Mouse (Mus musculus) spleen, adult 2 months (tissue): ENCODE data around the gene Nppb.

Experiments
- CTCF ChIP-seq: fragments of 200-500 bp; IDR thresholded peaks from 2 replicates; pipeline ENCODE4 v1.5.1; 2011; ENCODE audit warnings: mild to moderate bottlenecking, inconsistent platforms; ENCODE audit not compliant: insufficient read depth, insufficient read length, insufficient replicate concordance; ENCODE audit errors: extremely low read depth
- POLR2A ChIP-seq: fragments of 200-500 bp; IDR thresholded peaks from 2 replicates; pipeline ENCODE4 v1.6.1; 2011; ENCODE audit warnings: low read depth, low read length, inconsistent platforms

DNA sequence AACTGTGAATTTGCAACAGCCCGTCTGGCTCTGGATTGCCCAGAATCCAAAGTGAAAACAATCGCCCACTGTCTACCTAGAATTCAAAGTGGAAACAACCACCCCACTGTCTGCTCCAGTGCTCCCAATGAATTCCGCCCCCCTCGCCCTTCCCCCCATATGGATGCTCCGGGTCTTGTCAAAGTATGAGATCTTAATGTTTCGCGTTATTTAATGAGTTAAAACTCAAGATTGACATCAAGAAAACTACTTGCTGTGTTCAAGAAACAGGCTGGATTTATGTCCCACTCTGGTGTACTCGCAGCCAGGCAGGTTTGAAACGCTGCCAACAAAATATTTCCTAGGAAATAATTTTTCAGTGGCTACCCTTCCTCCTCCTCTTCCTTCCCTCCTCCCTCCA lies 45.5 kb upstream of the Nppb start:
- TF ChIP-seq CTCF (no peak), POLR2A (no peak)
